Mouse (Mus musculus) lung, adult 2 months (tissue): Measurements from ENCODE around the gene Smyd2.

Experiments
- CTCF ChIP-seq: fragments of 200-500 bp; IDR thresholded peaks from 2 replicates; pipeline ENCODE4 v1.5.1; 2011; ENCODE audit warnings: mild to moderate bottlenecking, low read length, control low read depth; ENCODE audit not compliant: insufficient read depth
- POLR2A ChIP-seq: fragments of 200-500 bp; IDR thresholded peaks from 2 replicates; pipeline ENCODE4 v1.6.1; 2011; ENCODE audit warnings: low read depth, mild to moderate bottlenecking, control low read depth, low read length, borderline replicate concordance; ENCODE audit errors: extremely low read depth

DNA sequence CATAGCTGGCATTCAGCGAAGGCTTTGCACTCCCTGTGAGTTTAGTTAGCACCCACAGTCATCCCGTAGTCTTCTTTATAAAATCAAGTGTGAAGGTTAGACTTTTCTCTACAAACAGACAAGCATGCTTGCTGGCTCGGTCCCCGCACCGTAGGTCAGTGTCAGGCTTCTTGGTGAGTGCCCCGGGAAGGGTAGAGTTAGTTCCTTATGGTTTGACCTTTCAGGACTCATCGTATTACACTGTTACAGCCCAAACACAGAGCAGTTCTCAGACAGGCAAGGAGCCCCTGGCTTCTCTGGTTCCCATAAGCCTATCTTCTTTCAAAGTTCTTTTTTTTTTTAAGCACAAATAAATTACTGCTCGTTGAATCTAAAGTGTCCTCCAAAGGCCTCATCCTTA is 48.2 kb upstream of the Smyd2 start:
- no peak for TF ChIP-seq CTCF
- no peak for TF ChIP-seq POLR2A
